ENCODE assay signal across 9 mouse cellular contexts in the genomic region with DNA sequence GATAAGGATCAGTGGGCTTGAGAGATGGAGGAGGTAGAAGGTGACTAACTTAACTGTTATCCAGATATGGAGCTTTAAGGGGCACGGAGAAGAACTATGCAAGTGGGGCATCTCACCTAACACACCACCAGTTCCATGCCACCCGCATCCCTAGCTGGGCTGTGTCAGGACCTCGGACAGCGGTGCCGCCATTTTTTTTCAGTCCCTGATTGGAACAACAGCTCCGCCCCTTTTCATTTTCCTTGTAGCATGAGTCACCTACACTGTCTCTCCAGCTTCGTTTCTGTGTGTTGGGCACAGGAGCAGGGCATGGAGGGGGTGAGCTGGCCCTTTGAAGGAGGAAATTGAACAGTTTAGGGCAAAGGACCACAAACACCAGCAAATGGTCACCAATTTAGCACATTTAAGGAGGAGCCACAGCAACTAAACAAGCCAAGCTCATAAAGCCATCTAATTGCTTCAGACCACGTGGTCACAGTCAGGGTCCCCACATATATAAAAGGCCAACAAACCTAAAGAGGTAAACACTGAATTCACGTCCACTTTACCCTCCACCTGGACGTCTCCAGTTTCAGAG. TPM values are rescaled to one million over a fixed set of nuclear protein-coding genes. Genes with fewer than 3 reads are reported as not detected.
DNase-seq lines count a peak whose midpoint lies in the region; ATAC-seq and TF ChIP-seq lines count a peak whose summit lies in the region.
"Had no signal": no experiment of that assay in that cellular context is flagged by ENCODE, and none has a peak within 500 bp of the region (broad histone marks: within the 10 kb centered on the region; RNA-seq: fewer than 3 reads in every experiment).

A gene (plus strand): TSS at position 527 of the 577 bp plus-strand sequence.

- H3K27ac ChIP-seq in kidney, postnatal 0 days: no peak within 1 kb of the TSS
- H3K27ac ChIP-seq in CH12.LX (ENCODE audit: insufficient read depth, low read depth): no peak within 1 kb of the TSS
- H3K27ac ChIP-seq in intestine, embryonic 16.5 days (ENCODE audit: low read length): no peak within 1 kb of the TSS

- no peak within 1 kb of the TSS for H3K4me2 ChIP-seq in kidney, postnatal 0 days (ENCODE audit: low read length)
- H3K4me2 ChIP-seq in CH12.LX (ENCODE audit: insufficient read depth, low read depth, poor library complexity, severe bottlenecking): no peak within 1 kb of the TSS
- no peak within 1 kb of the TSS for H3K4me2 ChIP-seq in intestine, embryonic 16.5 days (ENCODE audit: low read depth, low read length)

- no peak for TF ChIP-seq CTCF in kidney, postnatal 0 days (IDR thresholded peaks at IDR 0.05; ENCODE audit: low read depth)
- no peak for TF ChIP-seq CTCF in CH12.LX (conservative IDR thresholded peaks at IDR 0.05 in 1 of 2, IDR thresholded peaks at IDR 0.05 in 1 of 2; ENCODE audit: low read depth in 2 of 2, low read length in 2 of 2)

- TF ChIP-seq POLR2A in CH12.LX (IDR thresholded peaks at IDR 0.05; ENCODE audit: low read depth, low read length): no peak

- dilution Hi-C loops in CH12.LX (cut with MboI; ENCODE audit: extremely low pct_ligation_motif_present, extremely low pct_unique_long_range_greater_than_20kb, low sequenced_read_pairs): no loop called here

- H3K36me3 ChIP-seq in kidney, postnatal 0 days (ENCODE audit: insufficient read depth, low read length): no peaks in the 10 kb centered on the region
- no peaks in the 10 kb centered on the region for H3K36me3 ChIP-seq in CH12.LX (replicated peaks in 1 of 2; ENCODE audit: control insufficient read depth in 1 of 2, insufficient read depth in 1 of 2, low read length in 1 of 2)
- H3K36me3 ChIP-seq in intestine, embryonic 16.5 days (ENCODE audit: control insufficient read depth, insufficient read depth, low read length): no peaks in the 10 kb centered on the region

- H3K4me1 ChIP-seq in kidney, postnatal 0 days (replicated peaks; ENCODE audit: insufficient read depth, low read length): no peaks in the 10 kb centered on the region
- no peaks in the 10 kb centered on the region for H3K4me1 ChIP-seq in CH12.LX (ENCODE audit: control insufficient read depth in 1 of 2, insufficient read depth in 2 of 2)
- no peaks in the 10 kb centered on the region for H3K4me1 ChIP-seq in intestine, embryonic 16.5 days (ENCODE audit: control insufficient read depth, insufficient read depth, low read length)

- in situ Hi-C loops in CH12.LX (cut with MboI; ENCODE audit: low pct_ligation_motif_present, low pct_unique_long_range_greater_than_20kb, low sequenced_read_pairs): no loop called here

- TF ChIP-seq EP300 in CH12.LX (IDR thresholded peaks at IDR 0.05; ENCODE audit: low read length): no peak

- TF ChIP-seq RAD21 in CH12.LX (IDR thresholded peaks at IDR 0.05; ENCODE audit: low read depth, low read length): no peak

- H3K9me3 ChIP-seq in kidney, postnatal 0 days (replicated peaks; ENCODE audit: low read length): no peaks in the 10 kb centered on the region
- no peaks in the 10 kb centered on the region for H3K9me3 ChIP-seq in CH12.LX (replicated peaks; ENCODE audit: low read length)
- no peaks in the 10 kb centered on the region for H3K9me3 ChIP-seq in intestine, embryonic 16.5 days (ENCODE audit: control insufficient read depth, low read length)

- no peak within 1 kb of the TSS for H3K9ac ChIP-seq in kidney, postnatal 0 days (ENCODE audit: low read depth, low read length)
- no peak within 1 kb of the TSS for H3K9ac ChIP-seq in CH12.LX (ENCODE audit: insufficient read depth, low read depth)
- no peak within 1 kb of the TSS for H3K9ac ChIP-seq in intestine, embryonic 16.5 days (ENCODE audit: low read depth, low read length)

- no peaks in the 10 kb centered on the region for H3K27me3 ChIP-seq in kidney, postnatal 0 days (ENCODE audit: insufficient read depth, low read length)
- H3K27me3 ChIP-seq in CH12.LX (replicated peaks): peaks cover 76% of the 10 kb centered on the region
- no peaks in the 10 kb centered on the region for H3K27me3 ChIP-seq in intestine, embryonic 16.5 days (replicated peaks; ENCODE audit: control insufficient read depth, insufficient read depth, low read length)

- WGBS in kidney, postnatal 0 days: 17% methylated on average over 10 of the region's 10 CpGs
- WGBS in intestine, embryonic 16.5 days: 24% methylated on average over 10 of the region's 10 CpGs

- H3K79me2 ChIP-seq in CH12.LX (replicated peaks; ENCODE audit: control insufficient read depth, extremely low read depth, insufficient read depth, poor library complexity, severe bottlenecking): no peaks in the 10 kb centered on the region

- DNase-seq in kidney, postnatal 0 days (ENCODE audit: low spot score): peak; percentile 80
- DNase-seq in kidney, adult 11 months: no peak
- peak; percentile 39 for DNase-seq in CH12.LX (ENCODE audit: extremely low read depth)
- DNase-seq in adrenal gland, postnatal 10 days: peak; percentile 77
- DNase-seq in right cerebral cortex, postnatal 25 days: no peak
- no peak for DNase-seq in cerebellum, adult 9-11 months
- no peak for DNase-seq in left cerebral cortex, adult 18-20 months (ENCODE audit: low spot score in 2 of 2)

- ATAC-seq in kidney, postnatal 0 days (replicated peaks; ENCODE audit: low FRiP score, low read depth): no peak
- peak; percentile 38 for ATAC-seq in intestine, embryonic 16.5 days
- ATAC-seq: inflammation-experienced regulatory T-cells, adult 6 months had no signal

- H3K4me3 ChIP-seq in kidney, postnatal 0 days (replicated peaks; ENCODE audit: low read depth, low read length): no peak within 1 kb of the TSS
- H3K4me3 ChIP-seq in CH12.LX (replicated peaks in 1 of 3; ENCODE audit: low read depth in 2 of 3, low read length in 2 of 3, poor library complexity in 1 of 3): no peak within 1 kb of the TSS
- H3K4me3 ChIP-seq in intestine, embryonic 16.5 days (ENCODE audit: low read length): no peak within 1 kb of the TSS

TF ChIP-seq in CH12.LX, 34 proteins besides CTCF, POLR2A, EP300 and RAD21:
- TF ChIP-seq ZNF384 (IDR thresholded peaks at IDR 0.05; ENCODE audit: low read depth, low read length) (peak; percentile 57), USF2 (conservative IDR thresholded peaks at IDR 0.05; ENCODE audit: low read depth, low read length) (no peak), KAT2A (IDR thresholded peaks at IDR 0.05; ENCODE audit: insufficient replicate concordance, low read length) (no peak), TCF12 (IDR thresholded peaks at IDR 0.05; ENCODE audit: low read depth, low read length) (no peak), MXI1 (IDR thresholded peaks at IDR 0.05; ENCODE audit: low read depth, low read length) (0 out of 2 replicates have a peak, but pooled peaks have one; percentile 26)

RNA-seq across cellular contexts. Expression of the gene that starts here (rescaled TPM):
- not detected in 2 replicates for polyA plus RNA-seq in kidney, postnatal 0 days (2015; fragmentation: Nextera tagmentation; extraction: Ambion mirVana)
- not detected in 2 replicates for total RNA-seq in CH12.LX (2012; rRNA removed)
- not detected in 2 replicates for total RNA-seq in CH12.LX (2014; rRNA removed)
- polyA plus RNA-seq in CH12.LX (2012; ENCODE audit: insufficient read length, low read depth): not detected in 2 replicates
- total RNA-seq in adrenal gland, postnatal 10 days (2021): not detected
- polyA plus RNA-seq in intestine, embryonic 16.5 days (2015; fragmentation: Nextera tagmentation; extraction: Ambion mirVana): not detected in 2 replicates
- not detected for total RNA-seq in left cerebral cortex, adult 18-20 months (2021)

Comparison
In these comparisons a context has a peak if more than half of its experiments do, and no peak if none do; other contexts are left out.
1. Peak in DNase-seq in kidney, postnatal 0 days; RNA of the gene not detected or under 1 TPM.
2. Peak in DNase-seq in CH12.LX; RNA of the gene not detected or under 1 TPM.
3. Peak in DNase-seq in adrenal gland, postnatal 10 days; RNA of the gene not detected or under 1 TPM.
4. Peak in ATAC-seq in intestine, embryonic 16.5 days; RNA of the gene not detected or under 1 TPM.